Mouse (Mus musculus): ENCODE results near the gene Tbc1d7. TPM values are rescaled to one million over a fixed set of nuclear protein-coding genes. Genes with fewer than 3 reads are reported as not detected.

The Tbc1d7 gene
- polyA plus RNA-seq, 1 experiment from 2014 or later: 83.2 TPM

DNA sequence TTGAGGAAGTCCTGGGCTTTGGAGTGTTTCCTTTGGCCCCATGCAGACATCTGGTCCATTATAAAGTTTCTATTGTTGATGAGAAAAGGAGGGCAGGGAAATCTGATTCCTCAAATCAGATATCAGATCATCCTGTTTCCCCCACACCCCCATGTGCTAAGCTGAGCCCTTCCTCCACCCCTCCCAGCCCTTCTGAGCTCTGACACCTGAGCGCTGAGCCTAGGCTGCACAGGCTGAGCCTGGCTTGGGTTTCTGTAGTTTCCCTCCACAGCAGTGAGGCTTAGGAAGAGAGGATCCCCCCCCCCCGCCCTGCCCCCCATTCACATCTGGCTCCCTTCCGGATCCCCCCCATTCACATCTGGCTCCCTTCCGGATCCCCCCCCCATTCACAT, 46.6 kb downstream of the Tbc1d7 start:
- Histone ChIP-seq H3K36me3 (ENCODE audit: poor library complexity, severe bottlenecking) (no peaks in the 10 kb centered on the region), H3K9ac (no peak overlapping the region), H3K4me3 (no peak overlapping the region), H3K4me1 (peaks cover 4% of the 10 kb centered on the region), H3K4me2 (no peak overlapping the region), H3K27ac (no peak overlapping the region), H3K27me3 (no peaks in the 10 kb centered on the region), H3K9me3 (replicated peaks) (no peaks in the 10 kb centered on the region)
- WGBS: 52% methylated on average over 4 of the region's 4 CpGs
- ATAC-seq: no peak

DNA sequence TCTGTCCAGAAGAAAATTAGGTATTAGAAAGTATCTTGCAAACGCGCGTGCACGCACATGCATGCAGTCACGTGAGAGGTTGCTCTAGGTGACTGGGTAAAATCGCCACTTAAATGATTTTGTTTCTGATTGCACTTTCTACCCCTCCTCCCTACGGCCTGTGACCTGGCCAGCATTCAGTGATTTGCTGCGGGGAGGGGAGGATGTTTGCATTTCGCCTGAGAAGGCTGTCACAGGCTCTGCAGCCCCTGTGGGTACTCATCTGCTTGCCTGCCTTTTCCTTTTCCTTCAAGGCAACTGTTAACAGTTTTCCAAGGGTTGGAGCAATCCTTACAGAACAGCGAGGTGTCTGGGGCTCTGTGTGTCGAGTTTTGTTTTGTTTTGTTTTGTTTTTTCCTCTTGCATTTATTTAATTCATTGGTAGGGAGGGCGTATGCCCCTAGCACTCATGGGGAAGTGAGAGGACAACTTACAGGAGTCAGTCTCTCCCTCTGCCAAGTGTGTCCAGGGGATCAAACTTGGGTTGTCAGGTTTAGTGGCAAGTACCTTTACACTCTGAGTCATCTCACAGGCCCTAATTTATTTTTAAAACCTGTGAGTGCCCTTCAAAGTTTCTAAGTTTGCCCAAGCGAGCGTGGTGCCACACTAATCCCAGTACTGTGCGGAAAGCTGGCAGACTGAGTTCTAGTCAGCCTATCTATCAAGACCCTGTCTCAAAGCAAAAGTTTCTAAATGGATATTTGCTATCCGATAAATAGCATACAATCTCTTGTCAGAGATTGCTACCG, 47.2 kb downstream of the Tbc1d7 start:
- no peak for ATAC-seq
- H3K4me3 ChIP-seq: no peak overlapping the region
- no peak overlapping the region for H3K27ac ChIP-seq
- H3K36me3 ChIP-seq (ENCODE audit: poor library complexity, severe bottlenecking): no peaks in the 10 kb centered on the region
- WGBS: 64% methylated on average over 17 of the region's 17 CpGs
- H3K9ac ChIP-seq: no peak overlapping the region
- no peaks in the 10 kb centered on the region for H3K9me3 ChIP-seq (replicated peaks)
- no peak overlapping the region for H3K4me2 ChIP-seq
- 0 out of 2 replicates have a peak, but pooled peaks cover under 1% of the 10 kb centered on the region for H3K4me1 ChIP-seq
- H3K27me3 ChIP-seq: no peaks in the 10 kb centered on the region

DNA sequence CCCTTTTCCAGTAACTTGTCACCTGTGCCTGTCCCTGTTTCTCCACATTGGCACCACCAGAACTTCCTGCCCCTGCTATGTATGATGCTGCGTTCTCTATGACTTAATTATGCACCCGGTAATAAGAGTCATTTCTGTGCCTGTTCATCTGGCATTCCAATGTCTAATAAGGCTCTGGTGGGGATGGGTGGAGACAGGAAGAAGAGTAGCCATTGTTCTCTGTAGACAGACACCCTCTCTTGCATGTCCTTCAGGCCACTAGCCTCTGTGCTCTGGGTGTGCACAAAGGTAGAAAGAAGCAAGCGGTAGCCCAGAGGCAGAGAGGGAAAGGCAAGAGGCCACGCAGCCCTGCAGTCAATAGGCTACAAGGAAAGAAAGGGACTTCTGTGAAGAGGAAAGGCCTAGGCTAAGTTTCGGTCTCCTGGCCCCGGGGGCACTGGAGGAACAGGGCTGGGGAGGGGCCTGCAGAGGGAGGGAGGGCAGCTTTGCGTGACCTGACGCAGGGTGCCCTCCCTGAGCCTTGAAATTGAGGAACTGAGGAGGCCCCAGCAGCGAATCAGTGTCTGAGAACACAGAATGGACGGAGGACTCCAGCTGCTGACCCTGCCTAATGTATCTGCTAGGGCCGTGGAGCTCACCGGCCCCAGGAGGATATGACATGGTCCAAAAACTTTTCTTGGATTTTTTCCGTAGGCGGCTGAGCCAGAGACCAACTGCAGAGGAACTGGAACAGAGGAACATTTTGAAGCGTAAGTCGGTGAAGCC, 48.8 kb downstream of the Tbc1d7 start:
- no peaks in the 10 kb centered on the region for H3K9me3 ChIP-seq (replicated peaks)
- no peak overlapping the region for H3K9ac ChIP-seq
- ATAC-seq: no peak

DNA sequence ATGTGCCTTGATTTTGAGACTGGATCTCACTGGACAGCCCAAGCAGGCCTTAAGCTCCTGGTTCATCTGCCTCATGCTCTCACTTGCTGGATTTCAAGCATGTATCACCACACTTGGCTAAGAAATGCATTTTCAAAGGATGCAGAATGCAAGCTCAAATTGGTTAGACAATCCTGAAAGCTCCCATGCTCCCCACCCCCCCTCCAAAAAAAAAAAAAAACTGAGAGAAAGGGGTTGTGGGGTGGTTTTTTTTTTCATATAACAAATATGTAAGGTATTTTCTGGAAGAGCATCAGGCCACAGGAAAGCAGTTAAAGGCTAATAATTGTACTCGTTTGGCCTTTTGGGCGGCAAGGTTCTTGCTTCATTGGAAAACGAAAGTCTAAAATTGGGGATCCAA, 58.2 kb downstream of the Tbc1d7 start:
- Histone ChIP-seq H3K27ac (peak overlapping the region; percentile 14; the same call in 1 of the 2 replicates), H3K4me1 (no peaks in the 10 kb centered on the region), H3K4me2 (no peak overlapping the region), H3K9ac (peak overlapping the region; percentile 26; the same call in 1 of the 2 replicates), H3K27me3 (no peaks in the 10 kb centered on the region), H3K36me3 (ENCODE audit: poor library complexity, severe bottlenecking) (no peaks in the 10 kb centered on the region), H3K4me3 (no peak overlapping the region), H3K9me3 (replicated peaks) (no peaks in the 10 kb centered on the region)
- WGBS: 96% methylated on average over 3 of the region's 3 CpGs
- ATAC-seq: no peak

More for the DNA sequence above, 48.8 kb downstream of the Tbc1d7 start:
- Histone ChIP-seq H3K27me3 (no peaks in the 10 kb centered on the region), H3K4me1 (no peaks in the 10 kb centered on the region), H3K36me3 (ENCODE audit: poor library complexity, severe bottlenecking) (no peaks in the 10 kb centered on the region), H3K27ac (no peak overlapping the region), H3K4me2 (no peak overlapping the region), H3K4me3 (no peak overlapping the region)
- WGBS: 69% methylated on average over 16 of the region's 16 CpGs

DNA sequence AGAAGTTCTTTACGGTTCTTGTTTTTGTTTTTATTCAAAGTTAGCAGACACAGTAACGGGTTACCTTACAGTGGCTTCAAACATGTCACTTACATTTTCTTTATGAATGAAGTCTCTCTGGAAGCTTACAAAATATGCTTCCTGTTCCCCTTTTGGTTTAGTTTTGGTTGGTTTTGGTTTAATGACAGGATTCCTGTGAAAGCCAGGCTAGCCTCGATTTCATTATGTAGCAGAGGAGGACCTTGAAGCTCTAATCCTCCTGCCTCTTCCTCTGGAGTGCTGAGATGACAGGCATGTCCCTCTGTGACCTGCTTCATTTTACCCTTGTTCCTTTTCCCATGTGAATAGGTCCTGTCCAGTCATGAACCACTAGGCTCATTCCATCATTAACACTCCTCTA, 58.6 kb downstream of the Tbc1d7 start:
- no peak for ATAC-seq
- 79% methylated on average over 3 of the region's 3 CpGs for WGBS
- Histone ChIP-seq H3K4me3 (no peak overlapping the region), H3K27ac (peak overlapping the region; percentile 14; the same call in 1 of the 2 replicates), H3K36me3 (ENCODE audit: poor library complexity, severe bottlenecking) (no peaks in the 10 kb centered on the region), H3K27me3 (no peaks in the 10 kb centered on the region), H3K9ac (peak overlapping the region; percentile 26; the same call in 1 of the 2 replicates), H3K4me2 (no peak overlapping the region), H3K9me3 (replicated peaks) (no peaks in the 10 kb centered on the region), H3K4me1 (no peaks in the 10 kb centered on the region)

DNA sequence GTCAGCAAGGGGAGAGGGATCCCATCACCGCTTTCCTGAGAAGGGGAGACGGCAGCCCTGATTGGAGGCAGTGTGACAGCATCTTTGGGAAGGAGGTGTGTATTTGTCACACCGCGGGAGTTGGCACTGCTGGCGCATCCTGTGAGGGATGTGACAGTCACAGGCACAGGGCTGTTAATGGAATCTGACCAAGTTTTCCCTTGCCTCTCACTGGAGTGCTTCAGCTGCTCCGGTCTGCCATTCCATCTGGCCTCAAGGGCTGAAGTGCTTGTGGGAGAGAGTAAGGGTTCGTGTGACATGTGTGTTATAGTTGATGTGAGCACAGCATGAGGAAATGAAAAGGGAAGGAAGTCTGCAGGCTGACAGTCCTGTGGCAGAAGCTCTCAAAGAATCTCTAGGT, 59.0 kb downstream of the Tbc1d7 start:
- Histone ChIP-seq H3K4me2 (no peak overlapping the region), H3K36me3 (ENCODE audit: poor library complexity, severe bottlenecking) (no peaks in the 10 kb centered on the region), H3K27me3 (no peaks in the 10 kb centered on the region), H3K4me1 (no peaks in the 10 kb centered on the region), H3K9ac (no peak overlapping the region), H3K4me3 (no peak overlapping the region), H3K9me3 (replicated peaks) (no peaks in the 10 kb centered on the region), H3K27ac (no peak overlapping the region)
- ATAC-seq: peak; percentile 68; the same call in 1 of the 2 replicates
- 74% methylated on average over 7 of the region's 7 CpGs for WGBS

DNA sequence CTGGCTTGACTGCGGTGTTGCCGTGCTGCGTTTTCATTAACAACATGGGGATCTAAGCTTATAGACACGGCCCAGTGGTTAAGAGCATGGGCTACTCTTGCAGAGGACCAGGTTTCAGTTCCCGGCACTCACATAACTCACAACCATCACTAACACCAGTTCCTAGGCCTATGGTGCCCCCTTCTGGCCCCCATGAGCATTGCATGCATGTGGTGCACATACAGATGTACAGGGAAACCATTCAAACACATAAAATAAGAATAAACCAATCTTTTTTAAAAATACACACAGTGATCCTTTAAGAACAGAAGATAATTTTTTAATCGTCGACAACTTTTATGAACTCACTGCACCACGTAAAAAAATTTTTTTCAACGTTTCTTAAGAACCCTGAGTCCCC, 66.8 kb downstream of the Tbc1d7 start:
- H3K27me3 ChIP-seq: no peaks in the 10 kb centered on the region
- H3K9me3 ChIP-seq (replicated peaks): peaks cover 6% of the 10 kb centered on the region; the same call in 1 of the 2 replicates
- no peaks in the 10 kb centered on the region for H3K4me1 ChIP-seq
- H3K4me2 ChIP-seq: no peak overlapping the region
- peaks cover 5% of the 10 kb centered on the region; the same call in 1 of the 2 replicates for H3K36me3 ChIP-seq (ENCODE audit: poor library complexity, severe bottlenecking)
- no peak overlapping the region for H3K9ac ChIP-seq
- H3K4me3 ChIP-seq: no peak overlapping the region
- no peak for ATAC-seq
- 97% methylated on average over 9 of the region's 9 CpGs for WGBS
- no peak overlapping the region for H3K27ac ChIP-seq

DNA sequence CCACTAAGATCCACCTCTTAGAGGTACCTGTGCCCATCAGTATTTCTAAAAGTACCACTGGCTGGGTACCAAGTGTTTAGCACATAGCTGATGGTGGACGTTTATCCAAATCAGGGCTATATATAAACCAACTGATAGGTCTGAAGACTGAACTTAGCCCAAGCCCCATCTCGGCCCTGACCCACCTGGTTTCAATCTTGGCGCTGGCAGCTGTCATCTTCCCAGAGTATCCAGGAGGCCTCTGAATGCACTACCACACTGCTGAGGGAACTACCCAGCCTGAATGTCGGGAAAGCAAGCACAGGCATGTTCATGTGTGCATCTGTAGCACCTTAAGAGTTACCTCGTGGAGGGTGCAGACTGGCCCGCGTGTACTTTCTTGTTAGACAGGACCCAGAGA, 68.4 kb downstream of the Tbc1d7 start:
- Histone ChIP-seq H3K4me3 (no peak overlapping the region), H3K36me3 (ENCODE audit: poor library complexity, severe bottlenecking) (peaks cover 6% of the 10 kb centered on the region; the same call in 1 of the 2 replicates), H3K9ac (no peak overlapping the region), H3K27me3 (no peaks in the 10 kb centered on the region), H3K4me2 (no peak overlapping the region), H3K27ac (no peak overlapping the region), H3K4me1 (no peaks in the 10 kb centered on the region), H3K9me3 (replicated peaks) (peaks cover 6% of the 10 kb centered on the region; the same call in 1 of the 2 replicates)
- ATAC-seq: no peak
- WGBS: 82% methylated on average over 7 of the region's 7 CpGs

Other genes with a start within 250 kb of the Tbc1d7 start
- gene Gfod1, start 132.7 kb upstream of the Tbc1d7 start, polyA plus RNA-seq (2015; fragmentation: Nextera tagmentation; extraction: Ambion mirVana): 1.2 and 1.3 TPM in 2 replicates
- gene Sirt5, start 194.0 kb upstream of the Tbc1d7 start, polyA plus RNA-seq (2015; fragmentation: Nextera tagmentation; extraction: Ambion mirVana): 41.0 and 42.1 TPM in 2 replicates
- 197 and 228 TPM in 2 replicates for gene Nol7, start 226.9 kb upstream of the Tbc1d7 start, polyA plus RNA-seq (2015; fragmentation: Nextera tagmentation; extraction: Ambion mirVana)